Mouse (Mus musculus) midbrain, embryonic 10.5 days (tissue): ENCODE measurements around the gene Igll1. TPM values are rescaled to one million over a fixed set of nuclear protein-coding genes. Genes with fewer than 3 reads are reported as not detected.
"Not testable (repeated sequence)": the region's sequence is repeated elsewhere in the genome, so short reads cannot be mapped to it uniquely, and the experiment has no call there.

Experiments
- DNase-seq: peaks from one replicate; pipeline ENCODE4 v3.0.0-alpha.2; 2017; ENCODE audit warnings: low spot score
- H3K27ac ChIP-seq: fragments of 300-500 bp; sonication (generic); replicated peaks from 2 replicates; pipeline ENCODE4 v1.5.1; 2016; ENCODE audit warnings: mild to moderate bottlenecking
- H3K27me3 ChIP-seq: fragments of 300-500 bp; sonication (generic); 2 replicates; pipeline ENCODE4 v1.6.1; 2016; ENCODE audit warnings: low read depth, mild to moderate bottlenecking; ENCODE audit not compliant: poor library complexity, severe bottlenecking
- H3K36me3 ChIP-seq: fragments of 300-500 bp; sonication (generic); 2 replicates; pipeline ENCODE4 v1.6.1; 2016; ENCODE audit warnings: mild to moderate bottlenecking, moderate library complexity
- H3K4me1 ChIP-seq: fragments of 300-500 bp; sonication (generic); 2 replicates; pipeline ENCODE4 v1.6.1; 2016
- H3K4me3 ChIP-seq: fragments of 300-500 bp; sonication (generic); 2 replicates; pipeline ENCODE4 v1.5.1; 2016; ENCODE audit warnings: mild to moderate bottlenecking, moderate library complexity
- H3K9me3 ChIP-seq: fragments of 300-500 bp; sonication (generic); replicated peaks from 2 replicates; pipeline ENCODE4 v1.6.1; 2016; ENCODE audit warnings: mild to moderate bottlenecking
- WGBS: fragments of 180-500 bp; shearing (Covaris S2); methylation state at CpG from one replicate; pipeline ENCODE4 v1.1.7; 2016; 5-methylcytosine and 5-hydroxymethylcytosine counted together
- polyA plus RNA-seq: library from polyadenylated mRNA; unstranded; fragments of >200 nt; fragmentation: Nextera tagmentation; extraction: Ambion mirVana; gene quantifications from 2 replicates; pipeline ENCODE4 v1.2.1, GENCODE M21; 2016

Gene Igll1
- polyA plus RNA-seq, 1 experiment from 2014 or later: 0.17 TPM

DNA sequence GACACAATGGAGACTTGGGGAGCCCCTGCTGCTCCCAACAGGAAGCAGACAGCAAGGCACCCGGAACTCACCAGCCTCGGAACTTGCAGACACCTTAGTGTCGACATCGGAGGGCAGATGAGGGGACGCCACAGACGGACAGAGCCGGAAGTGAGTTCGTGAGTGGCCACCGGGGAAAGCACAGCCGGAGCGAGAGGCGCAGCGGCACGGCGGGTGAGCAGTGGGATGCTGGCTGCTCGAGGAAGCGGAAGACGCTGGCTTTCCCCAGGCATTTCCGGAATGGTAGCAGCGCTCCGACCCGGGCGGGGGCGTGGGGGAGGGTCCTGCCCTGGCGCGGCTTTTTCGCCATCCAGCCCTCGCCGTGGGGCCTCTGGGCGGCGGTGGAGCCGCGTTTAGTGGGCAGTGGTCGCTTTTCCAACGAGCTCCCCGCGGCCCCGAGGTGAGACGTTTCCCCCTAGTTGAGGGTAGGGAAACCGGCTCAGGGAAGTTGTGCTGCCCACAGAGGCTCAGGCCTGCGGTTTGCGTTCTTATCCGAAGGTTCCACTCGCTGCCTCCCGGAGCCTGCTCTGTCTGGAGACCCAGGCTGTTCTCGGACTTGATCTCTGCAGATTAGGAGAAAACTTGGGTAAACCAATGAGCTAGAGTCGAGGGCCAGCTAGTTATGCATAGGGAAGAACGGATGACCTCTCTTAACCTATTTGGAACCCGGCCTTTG lies 7.0 kb upstream of the Igll1 start, which contains the start of the genes Top3b and Vpreb1:
Gene Top3b, plus strand, starts transcription at position 120 of the 715 bp plus-strand sequence.
Gene Vpreb1, minus strand, starts transcription at position 227 of the 715 bp plus-strand sequence.
- WGBS: under 1% methylated on average over 49 of the region's 49 CpGs

GRCm38 (mm10) chr16:16870241-16870616 lies 6.4 kb upstream of the Igll1 start:
- H3K9me3 ChIP-seq: no peaks in the 10 kb centered on the region

More for the DNA sequence above, 7.0 kb upstream of the Igll1 start, which contains the start of the genes Top3b and Vpreb1:
- Histone ChIP-seq H3K9me3 (peaks cover under 1% of the 10 kb centered on the region; the same call in 1 of the 2 replicates), H3K36me3 (peaks cover 9% of the 10 kb centered on the region), H3K4me1 (peaks cover 11% of the 10 kb centered on the region), H3K4me3 (peak within 1 kb of the TSS; percentile 66), H3K27ac (peak within 1 kb of the TSS; percentile 89), H3K27me3 (no peaks in the 10 kb centered on the region)
- DNase-seq: peak; percentile 97

GRCm38 (mm10) chr16:16865696-16866561 lies 2.1 kb upstream of the Igll1 start:
- DNase-seq: no peak

More at GRCm38 (mm10) chr16:16870241-16870616, 6.4 kb upstream of the Igll1 start:
- Histone ChIP-seq H3K4me3 (peak overlapping the region; percentile 66), H3K4me1 (peaks cover 11% of the 10 kb centered on the region), H3K27me3 (no peaks in the 10 kb centered on the region), H3K36me3 (peaks cover 4% of the 10 kb centered on the region), H3K27ac (peak overlapping the region; percentile 89)
- DNase-seq: no peak
- WGBS: 39% methylated on average over 7 of the region's 7 CpGs

DNA sequence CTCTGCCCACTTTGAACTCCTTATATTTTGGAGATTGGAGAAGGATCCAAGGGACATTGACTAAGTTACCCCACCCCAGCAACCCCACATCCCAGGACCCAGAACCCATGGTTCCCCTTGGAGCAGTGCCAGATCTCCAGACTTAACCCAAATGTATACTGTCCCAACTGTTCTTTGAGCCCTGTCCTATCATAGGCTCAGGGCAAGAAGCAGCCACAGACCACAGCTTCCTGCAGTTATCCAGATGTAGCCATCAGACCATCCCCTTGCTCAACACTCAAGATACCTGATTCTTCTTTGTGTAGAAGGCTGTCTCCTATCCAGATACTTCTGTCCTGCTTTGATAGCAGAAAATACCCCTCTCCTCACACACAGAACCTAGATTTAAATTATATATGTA lies 1.4 kb upstream of the Igll1 start:
- H3K27me3 ChIP-seq: no peaks in the 10 kb centered on the region
- DNase-seq: no peak
- no peaks in the 10 kb centered on the region for H3K9me3 ChIP-seq
- no peaks in the 10 kb centered on the region for H3K36me3 ChIP-seq
- no peak overlapping the region for H3K27ac ChIP-seq
- H3K4me3 ChIP-seq: no peak overlapping the region
- H3K4me1 ChIP-seq: no peaks in the 10 kb centered on the region

More at GRCm38 (mm10) chr16:16865696-16866561, 2.1 kb upstream of the Igll1 start:
- Histone ChIP-seq H3K4me1 (no peaks in the 10 kb centered on the region), H3K4me3 (no peak overlapping the region), H3K36me3 (no peaks in the 10 kb centered on the region), H3K9me3 (no peaks in the 10 kb centered on the region), H3K27me3 (no peaks in the 10 kb centered on the region), H3K27ac (no peak overlapping the region)
- WGBS: 63% methylated on average over 5 of the region's 5 CpGs

DNA sequence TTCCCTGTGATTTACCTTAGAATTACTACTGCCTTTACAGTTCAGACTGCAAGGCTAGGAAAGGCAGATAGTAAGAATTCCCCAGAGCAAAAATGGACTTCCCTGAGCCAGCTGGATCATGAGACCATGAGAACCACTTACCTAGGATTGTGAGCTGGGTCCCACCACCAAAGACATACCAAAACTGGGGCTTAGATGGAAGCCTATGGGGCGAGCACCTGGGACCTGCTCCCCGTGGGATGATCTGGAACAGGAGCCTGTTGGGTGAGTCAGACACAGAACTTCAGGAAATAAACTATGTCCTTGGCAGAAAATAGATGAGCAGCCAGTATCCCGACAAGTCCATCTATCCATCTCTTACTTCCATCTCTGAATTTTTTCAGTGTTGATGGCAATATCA lies 1.5 kb downstream of the Igll1 start:
- WGBS: 84% methylated on average over 3 of the region's 3 CpGs
- no peaks in the 10 kb centered on the region for H3K4me1 ChIP-seq
- H3K27ac ChIP-seq: no peak overlapping the region
- no peaks in the 10 kb centered on the region for H3K36me3 ChIP-seq
- DNase-seq: no peak
- no peak overlapping the region for H3K4me3 ChIP-seq
- no peaks in the 10 kb centered on the region for H3K9me3 ChIP-seq
- no peaks in the 10 kb centered on the region for H3K27me3 ChIP-seq

DNA sequence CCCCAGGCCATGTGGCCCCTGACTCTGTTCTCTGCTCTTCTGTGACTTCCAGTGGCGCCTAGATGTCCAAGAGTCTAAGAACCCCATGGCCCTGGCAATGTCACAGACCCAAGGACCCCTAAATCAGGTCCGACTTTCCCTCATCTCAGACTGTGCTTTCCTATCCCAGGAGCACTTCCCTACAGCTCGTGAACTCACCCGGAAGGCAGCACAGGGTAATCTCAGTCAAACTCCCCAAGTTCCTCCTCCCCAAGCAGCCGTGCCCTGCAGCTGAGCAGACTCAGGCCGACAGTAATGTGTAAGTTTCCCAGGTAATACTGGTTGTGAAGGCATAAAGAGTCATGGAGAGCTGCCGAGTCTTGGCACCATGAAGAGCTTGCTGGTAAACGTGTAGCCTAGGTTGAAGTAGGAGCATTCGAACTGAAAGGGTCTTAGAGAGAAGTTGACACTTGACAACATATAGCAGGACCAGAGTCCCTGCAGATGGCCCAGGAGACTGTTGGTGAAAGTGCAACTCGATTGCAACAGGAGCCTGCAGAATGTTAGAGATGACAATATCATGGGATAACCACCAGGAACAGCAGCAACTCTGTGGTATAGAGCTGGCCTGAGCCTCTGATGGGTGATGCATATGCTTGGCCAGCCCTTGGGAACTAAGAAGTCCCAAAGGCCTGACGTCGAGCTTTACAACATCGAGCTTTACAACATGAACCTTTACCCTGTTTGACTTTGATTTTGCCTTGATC lies 6.9 kb downstream of the Igll1 start:
- Histone ChIP-seq H3K4me3 (no peak overlapping the region), H3K27ac (no peak overlapping the region), H3K4me1 (no peaks in the 10 kb centered on the region), H3K27me3 (no peaks in the 10 kb centered on the region), H3K36me3 (no peaks in the 10 kb centered on the region), H3K9me3 (no peaks in the 10 kb centered on the region)
- 78% methylated on average over 13 of the region's 13 CpGs for WGBS
- DNase-seq: peak; percentile 8

GRCm38 (mm10) chr16:16856054-16856453 lies 7.7 kb downstream of the Igll1 start:
- H3K4me3 ChIP-seq, H3K36me3 ChIP-seq, H3K4me1 ChIP-seq, H3K27ac ChIP-seq, H3K27me3 ChIP-seq, DNase-seq, H3K9me3 ChIP-seq: not testable (repeated sequence)
- WGBS: 84% methylated on average over 9 of the region's 9 CpGs

DNA sequence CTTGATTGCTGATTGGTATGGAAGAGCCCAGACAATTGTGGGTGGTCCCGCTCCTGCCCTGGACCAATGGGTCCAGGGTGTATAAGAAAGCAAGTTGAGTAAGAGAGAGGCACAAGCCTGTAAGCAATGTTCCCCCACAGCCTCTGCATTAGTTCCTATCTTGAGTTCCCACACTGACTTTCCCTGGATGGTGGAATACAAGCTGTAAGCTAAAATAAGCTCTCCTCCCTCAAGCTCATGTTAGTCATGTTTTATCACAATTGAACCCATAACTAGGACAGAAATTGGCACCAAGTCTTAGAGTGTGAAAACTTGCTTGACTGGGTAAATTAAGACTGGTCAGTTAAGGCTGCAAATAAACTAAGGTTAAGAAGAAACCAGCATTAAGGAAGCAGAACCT lies 8.2 kb downstream of the Igll1 start:
- Histone ChIP-seq H3K36me3 (no peaks in the 10 kb centered on the region), H3K27me3 (no peaks in the 10 kb centered on the region), H3K4me1 (no peaks in the 10 kb centered on the region), H3K27ac (no peak overlapping the region), H3K4me3 (no peak overlapping the region), H3K9me3 (no peaks in the 10 kb centered on the region; the same call in 1 of the 2 replicates)
- peak; percentile 7 for DNase-seq
- WGBS: 94% methylated on average over 1 of the region's 1 CpGs

GRCm38 (mm10) chr16:16854836-16855235 lies 8.9 kb downstream of the Igll1 start:
- peak; percentile 13 for DNase-seq
- no peak overlapping the region for H3K4me3 ChIP-seq
- H3K4me1 ChIP-seq: no peaks in the 10 kb centered on the region
- H3K27me3 ChIP-seq: no peaks in the 10 kb centered on the region
- no peaks in the 10 kb centered on the region for H3K36me3 ChIP-seq
- H3K27ac ChIP-seq: no peak overlapping the region
- WGBS: 44% methylated on average over 6 of the region's 6 CpGs
- no peaks in the 10 kb centered on the region; the same call in 1 of the 2 replicates for H3K9me3 ChIP-seq

DNA sequence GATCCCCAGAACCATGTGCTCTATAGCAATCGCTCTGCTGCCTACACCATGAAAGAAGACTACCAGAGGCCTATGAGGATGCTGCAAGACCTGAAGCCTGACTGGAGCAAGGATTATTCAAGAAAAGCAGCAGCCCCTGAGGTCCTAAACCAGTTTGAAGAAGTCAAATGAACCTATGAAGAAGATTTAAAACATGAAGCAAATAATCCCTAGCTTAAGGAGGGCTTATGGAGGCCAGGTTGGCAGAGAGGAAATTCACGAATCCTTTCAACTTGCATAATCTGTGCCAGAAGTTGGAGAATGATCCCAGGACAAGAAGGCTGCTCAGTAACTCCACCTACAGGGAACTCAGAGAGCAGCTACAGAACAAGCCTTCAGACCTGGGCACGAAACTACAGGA lies 11.4 kb downstream of the Igll1 start:
- H3K27ac ChIP-seq: no peak overlapping the region
- no peak overlapping the region for H3K4me3 ChIP-seq
- peak; percentile 4 for DNase-seq
- no peaks in the 10 kb centered on the region for H3K27me3 ChIP-seq
- H3K36me3 ChIP-seq: no peaks in the 10 kb centered on the region
- no peaks in the 10 kb centered on the region for H3K4me1 ChIP-seq
- no peaks in the 10 kb centered on the region; the same call in 1 of the 2 replicates for H3K9me3 ChIP-seq
- WGBS: 85% methylated on average over 3 of the region's 3 CpGs

- Histone ChIP-seq H3K9me3 (no peaks in the 10 kb centered on the region; the same call in 1 of the 2 replicates), H3K4me1 (no peaks in the 10 kb centered on the region), H3K27me3 (no peaks in the 10 kb centered on the region), H3K4me3 (no peak overlapping the region), H3K27ac (no peak overlapping the region), H3K36me3 (no peaks in the 10 kb centered on the region)
- DNase-seq: no peak
These were observed 14.6 kb downstream of the Igll1 start for GRCm38 (mm10) chr16:16849196-16849595.

- no peaks in the 10 kb centered on the region for H3K36me3 ChIP-seq
- H3K27me3 ChIP-seq: no peaks in the 10 kb centered on the region
- 85% methylated on average over 3 of the region's 3 CpGs for WGBS
- H3K4me3 ChIP-seq: peak overlapping the region; percentile 65
- H3K27ac ChIP-seq: no peak overlapping the region
- no peak for DNase-seq
- peaks cover 8% of the 10 kb centered on the region for H3K4me1 ChIP-seq
- no peaks in the 10 kb centered on the region for H3K9me3 ChIP-seq
These were observed 34.1 kb downstream of the Igll1 start for GRCm38 (mm10) chr16:16829671-16830070.
